ENCODE assay signal across 10 mouse cellular contexts in the genomic region with DNA sequence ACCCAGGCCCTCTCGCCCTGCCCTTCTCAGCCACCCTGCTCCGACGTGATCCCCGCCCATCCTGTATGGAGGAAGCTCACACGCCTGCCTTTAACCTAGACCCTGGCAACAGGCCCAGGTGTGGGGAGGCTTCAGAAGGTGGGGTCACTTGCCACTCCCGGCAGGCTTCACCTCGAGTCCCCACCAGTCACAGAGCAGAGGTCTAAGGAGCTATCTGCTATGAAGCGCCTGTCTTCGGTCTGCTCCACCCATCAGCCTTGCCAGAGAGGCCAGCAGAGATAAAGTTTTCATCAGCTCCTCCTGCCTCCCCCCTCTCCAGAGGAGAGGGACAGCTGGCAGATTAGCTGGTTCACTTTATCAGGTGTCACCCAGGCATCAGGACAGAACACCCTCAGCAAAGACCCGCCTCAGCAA. TPM values are rescaled to one million over a fixed set of nuclear protein-coding genes. Genes with fewer than 3 reads are reported as not detected.
DNase-seq lines count a peak whose midpoint lies in the region; ATAC-seq and TF ChIP-seq lines count a peak whose summit lies in the region.
"Had no signal": no experiment of that assay in that cellular context is flagged by ENCODE, and none has a peak within 500 bp of the region (broad histone marks: within the 10 kb centered on the region; RNA-seq: fewer than 3 reads in every experiment).

No protein-coding gene starts in this region.

- H3K27ac ChIP-seq in gastrocnemius, adult 2 months: peak overlapping the region; percentile 98
- peak overlapping the region; percentile 97 for H3K27ac ChIP-seq in heart, postnatal 0 days (ENCODE audit: low read depth)

- ATAC-seq in heart, postnatal 0 days (ENCODE audit: insufficient read depth, low read depth): peak; percentile 31

- peaks cover 42% of the 10 kb centered on the region for H3K4me1 ChIP-seq in heart, postnatal 0 days (ENCODE audit: control insufficient read depth, insufficient read depth)

- peak; percentile 55 for DNase-seq in gastrocnemius, adult 2 months
- no peak for DNase-seq in gastrocnemius, adult 8-10 months (ENCODE audit: low spot score in 2 of 2)
- DNase-seq in c-Kit-positive CD71-positive TER-119-positive erythroid progenitor cells, embryonic 14.5 days (ENCODE audit: low spot score): peak; percentile 91
- peak; percentile 76 for DNase-seq in heart, postnatal 0 days (ENCODE audit: low spot score)
- DNase-seq in skeletal muscle tissue, adult 2 months (ENCODE audit: low read depth, low spot score): peak; percentile 67
- no peak for DNase-seq in thymus, postnatal 10 days (ENCODE audit: low spot score in 2 of 2)
- DNase-seq in layer of hippocampus, postnatal 25 days (ENCODE audit: extremely low spot score in 1 of 2, low spot score in 1 of 2): no peak
- no peak for DNase-seq in left cerebral cortex, postnatal 25 days (ENCODE audit: low spot score in 2 of 2)
- DNase-seq: kidney, postnatal 14 days; lung, postnatal 4 days had no signal

- H3K27me3 ChIP-seq in heart, postnatal 0 days (ENCODE audit: control insufficient read depth, insufficient read depth, low read length): no peaks in the 10 kb centered on the region

- 0 out of 2 replicates have a peak overlapping the region, but pooled peaks have one; percentile 23 for H3K9ac ChIP-seq in heart, postnatal 0 days (replicated peaks; ENCODE audit: low read depth, low read length)

- intact Hi-C loops in gastrocnemius, adult 2 months (cut with DNase I): no loop called here
- intact Hi-C loops in left cerebral cortex, postnatal 25 days (cut with DNase I): no loop called here

- peaks cover 21% of the 10 kb centered on the region for H3K36me3 ChIP-seq in heart, postnatal 0 days (replicated peaks; ENCODE audit: control insufficient read depth, insufficient read depth, low read length)

- peak overlapping the region; percentile 29 for H3K4me3 ChIP-seq in gastrocnemius, adult 2 months
- H3K4me3 ChIP-seq in heart, postnatal 0 days (ENCODE audit: low read depth, low read length): 0 out of 2 replicates have a peak overlapping the region, but pooled peaks have one; percentile 1

- WGBS in heart, postnatal 0 days: 13% methylated on average over 10 of the region's 10 CpGs

- peak overlapping the region; percentile 36 for H3K4me2 ChIP-seq in heart, postnatal 0 days (ENCODE audit: low read depth, low read length)

- no peak for TF ChIP-seq CTCF in gastrocnemius, adult 2 months (IDR thresholded peaks at IDR 0.05)
- TF ChIP-seq CTCF in heart, postnatal 0 days (IDR thresholded peaks at IDR 0.05; ENCODE audit: low read depth): no peak

- TF ChIP-seq EP300 in heart, postnatal 0 days (IDR thresholded peaks at IDR 0.05; ENCODE audit: low read depth): peak; percentile 82

- H3K9me3 ChIP-seq in heart, postnatal 0 days (replicated peaks; ENCODE audit: control insufficient read depth, low read length): no peaks in the 10 kb centered on the region

RNA-seq across cellular contexts. Expression of a gene that starts 4.2 kb away (rescaled TPM):
- total RNA-seq in gastrocnemius, adult 2 months (2021): 1 to 10 TPM; 7.7 to 9.1 TPM
- total RNA-seq in gastrocnemius, adult 8-10 months (2022): 10 to 100 TPM in 1 of 4 experiments, 1 to 10 TPM in 3; 4.5 to 11.4 (median 8.4) TPM
- total RNA-seq in heart, postnatal 0 days (2014; rRNA removed; ENCODE audit: low replicate concordance): 13.9 and 33.7 TPM in 2 replicates
- 21.5 and 21.9 TPM in 2 replicates for polyA plus RNA-seq in heart, postnatal 0 days (2015; fragmentation: Nextera tagmentation; extraction: Ambion mirVana)
- total RNA-seq in layer of hippocampus, postnatal 25 days (2021): 10 to 100 TPM; 11.4 to 12.2 TPM
- total RNA-seq in left cerebral cortex, postnatal 25 days (2021): 10 to 100 TPM; 11.9 to 22.5 TPM

RNA-seq across cellular contexts. Expression of a gene that starts 5.3 kb away (rescaled TPM):
- 10 to 100 TPM; 34.5 to 36.6 TPM for total RNA-seq in gastrocnemius, adult 2 months (2021)
- 10 to 100 TPM; 21.8 to 33.6 (median 26.3) TPM for total RNA-seq in gastrocnemius, adult 8-10 months (2022)
- 148 and 166 TPM in 2 replicates for total RNA-seq in heart, postnatal 0 days (2014; rRNA removed; ENCODE audit: low replicate concordance)
- polyA plus RNA-seq in heart, postnatal 0 days (2015; fragmentation: Nextera tagmentation; extraction: Ambion mirVana): 110 TPM in 2 replicates
- 1 to 10 TPM; 4.6 to 6.6 TPM for total RNA-seq in layer of hippocampus, postnatal 25 days (2021)
- 1 to 10 TPM; 8.8 to 10.0 TPM for total RNA-seq in left cerebral cortex, postnatal 25 days (2021)

RNA-seq across cellular contexts. Expression of a gene that starts 47.1 kb away (rescaled TPM):
- total RNA-seq in gastrocnemius, adult 2 months (2021): 10 to 100 TPM; 35.5 to 45.7 TPM
- total RNA-seq in gastrocnemius, adult 8-10 months (2022): 10 to 100 TPM; 31.1 to 45.3 (median 33.5) TPM
- total RNA-seq in heart, postnatal 0 days (2014; rRNA removed; ENCODE audit: low replicate concordance): 31.2 and 35.0 TPM in 2 replicates
- polyA plus RNA-seq in heart, postnatal 0 days (2015; fragmentation: Nextera tagmentation; extraction: Ambion mirVana): 37.2 and 39.4 TPM in 2 replicates
- total RNA-seq in layer of hippocampus, postnatal 25 days (2021): 10 to 100 TPM; 76.5 to 90.6 TPM
- total RNA-seq in left cerebral cortex, postnatal 25 days (2021): 10 to 100 TPM; 84.8 to 87.4 TPM

RNA-seq across cellular contexts. Expression of a gene that starts 56.5 kb away (rescaled TPM):
- 1 to 10 TPM; 3.1 to 4.6 TPM for total RNA-seq in gastrocnemius, adult 2 months (2021)
- total RNA-seq in gastrocnemius, adult 8-10 months (2022): 1 to 10 TPM; 1.2 to 1.9 (median 1.6) TPM
- total RNA-seq in heart, postnatal 0 days (2014; rRNA removed; ENCODE audit: low replicate concordance): 2.1 and 12.6 TPM in 2 replicates
- 2.6 and 3.0 TPM in 2 replicates for polyA plus RNA-seq in heart, postnatal 0 days (2015; fragmentation: Nextera tagmentation; extraction: Ambion mirVana)
- total RNA-seq in layer of hippocampus, postnatal 25 days (2021): 10 to 100 TPM in 1 of 2 experiments, 1 to 10 TPM in 1; 6.8 to 10.1 TPM
- 10 to 100 TPM; 11.8 to 13.8 TPM for total RNA-seq in left cerebral cortex, postnatal 25 days (2021)

RNA-seq across cellular contexts. Expression of a gene that starts 56.6 kb away (rescaled TPM):
- total RNA-seq in gastrocnemius, adult 2 months (2021): 1 to 10 TPM; 5.1 to 5.3 TPM
- 1 to 10 TPM; 6.0 to 6.9 (median 6.2) TPM for total RNA-seq in gastrocnemius, adult 8-10 months (2022)
- 0.77 and 2.5 TPM in 2 replicates for total RNA-seq in heart, postnatal 0 days (2014; rRNA removed; ENCODE audit: low replicate concordance)
- polyA plus RNA-seq in heart, postnatal 0 days (2015; fragmentation: Nextera tagmentation; extraction: Ambion mirVana): 1.6 and 2.1 TPM in 2 replicates
- total RNA-seq in layer of hippocampus, postnatal 25 days (2021): 1 to 10 TPM; 7.1 to 8.5 TPM
- total RNA-seq in left cerebral cortex, postnatal 25 days (2021): 1 to 10 TPM; 7.7 to 8.3 TPM

Comparison
In these comparisons a context has a peak if more than half of its experiments do, and no peak if none do; other contexts are left out.
1. DNase-seq: peak in gastrocnemius, adult 2 months (single experiment), c-Kit-positive CD71-positive TER-119-positive erythroid progenitor cells, embryonic 14.5 days (single experiment), heart, postnatal 0 days (single experiment) and skeletal muscle tissue, adult 2 months (single experiment); none in gastrocnemius, adult 8-10 months (0 of 2), thymus, postnatal 10 days (0 of 2), layer of hippocampus, postnatal 25 days (0 of 2) and left cerebral cortex, postnatal 25 days (0 of 2).